Mouse (Mus musculus) heart, postnatal 0 days (tissue): ENCODE measurements around the gene Hdac7. TPM values are rescaled to one million over a fixed set of nuclear protein-coding genes. Genes with fewer than 3 reads are reported as not detected.

ENCODE experiments used
- ATAC-seq: fragments of 200-750 bp; cut with Nextera tagmentation; 2 replicates; pipeline ENCODE4 v1.8.0; 2017; ENCODE audit warnings: low read depth, moderate number of reproducible peaks, moderate library complexity; ENCODE audit not compliant: insufficient read depth
- DNase-seq: peaks from one replicate; pipeline ENCODE4 v3.0.0-alpha.2; 2016; ENCODE audit warnings: low spot score
- H3K27ac ChIP-seq: fragments of 300-500 bp; sonication (generic); 2 replicates; pipeline ENCODE4 v1.5.1; 2014; ENCODE audit warnings: low read depth, mild to moderate bottlenecking
- H3K27me3 ChIP-seq: fragments of 300-500 bp; sonication (generic); 2 replicates; pipeline ENCODE4 v1.6.1; 2014; ENCODE audit warnings: low read length, mixed read lengths; ENCODE audit not compliant: control insufficient read depth, insufficient read depth
- H3K36me3 ChIP-seq: fragments of 300-500 bp; sonication (generic); replicated peaks from 2 replicates; pipeline ENCODE4 v1.6.1; 2014; ENCODE audit warnings: low read length, mixed read lengths; ENCODE audit not compliant: control insufficient read depth, insufficient read depth
- H3K4me1 ChIP-seq: fragments of 300-500 bp; sonication (generic); 2 replicates; pipeline ENCODE4 v1.6.1; 2014; ENCODE audit warnings: antibody characterized with exemption; ENCODE audit not compliant: control insufficient read depth, insufficient read depth
- H3K4me2 ChIP-seq: fragments of 300-500 bp; sonication (generic); 2 replicates; pipeline ENCODE4 v1.6.1; 2014; ENCODE audit warnings: low read depth, mild to moderate bottlenecking, low read length, moderate library complexity
- H3K4me3 ChIP-seq: fragments of 300-500 bp; sonication (generic); 2 replicates; pipeline ENCODE4 v1.5.1; 2014; ENCODE audit warnings: low read depth, low read length
- H3K9ac ChIP-seq: fragments of 300-500 bp; sonication (generic); replicated peaks from 2 replicates; pipeline ENCODE4 v1.6.1; 2014; ENCODE audit warnings: low read depth, low read length, mixed read lengths
- H3K9me3 ChIP-seq: fragments of 300-500 bp; sonication (generic); replicated peaks from 2 replicates; pipeline ENCODE4 v1.6.1; 2016; ENCODE audit warnings: low read length; ENCODE audit not compliant: control insufficient read depth
- CTCF ChIP-seq: IDR thresholded peaks from 2 replicates; pipeline ENCODE4 v1.5.1; 2016; ENCODE audit warnings: antibody characterized with exemption, control low read depth, low read depth
- EP300 ChIP-seq: IDR thresholded peaks from 2 replicates; pipeline ENCODE4 v1.6.1; 2016; ENCODE audit warnings: antibody characterized with exemption, low read depth
- WGBS: fragments of 180-500 bp; shearing (Covaris S2); extraction: QIAGEN DNeasy Blood & Tissue Kit; methylation state at CpG from one replicate; pipeline ENCODE4 v1.1.7; 2014; 5-methylcytosine and 5-hydroxymethylcytosine counted together
- polyA plus RNA-seq: library from polyadenylated mRNA; unstranded; fragments of >200 nt; fragmentation: Nextera tagmentation; extraction: Ambion mirVana; gene quantifications from 2 replicates; pipeline ENCODE4 v1.2.1, GENCODE M21; 2015
- total RNA-seq: library from RNA; depleted of rRNA; stranded (reverse); fragments of >200 nt; gene quantifications from 2 replicates; pipeline ENCODE4 v1.2.3, GENCODE M21; 2014; ENCODE audit warnings: low replicate concordance; rRNA removed

Gene Hdac7
- total and polyA plus RNA-seq, 2 experiments from 2014 or later = 15.6 to 34.4 TPM

DNA sequence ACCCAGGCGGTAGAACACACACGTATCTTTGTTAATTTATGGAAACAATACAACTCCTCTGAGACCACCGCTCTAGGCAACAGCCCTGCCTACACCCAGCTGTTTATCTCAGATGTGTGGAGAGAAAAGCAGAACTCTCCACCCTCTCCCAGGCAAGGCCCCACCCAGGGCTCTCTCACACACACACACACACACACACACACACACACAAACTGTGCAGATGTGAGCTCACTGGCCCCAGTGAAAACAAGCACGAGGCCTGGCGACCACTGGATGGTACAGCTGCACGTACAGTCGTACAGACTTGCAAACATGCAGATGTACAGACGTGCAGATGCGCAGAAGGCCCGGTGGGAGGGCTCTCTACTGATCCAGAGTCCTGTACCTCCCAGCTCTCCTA is 99.4 kb downstream of the Hdac7 start:
- Histone ChIP-seq H3K4me2 (peak overlapping the region; percentile 7; the same call in 1 of the 2 replicates), H3K9me3 (no peaks in the 10 kb centered on the region), H3K27me3 (no peaks in the 10 kb centered on the region), H3K4me3 (no peak overlapping the region), H3K36me3 (peaks cover 12% of the 10 kb centered on the region), H3K27ac (peak overlapping the region; percentile 58), H3K9ac (0 out of 2 replicates have a peak overlapping the region, but pooled peaks have one; percentile 4), H3K4me1 (peaks cover 28% of the 10 kb centered on the region)
- TF ChIP-seq CTCF = no peak
- 62% methylated on average over 10 of the region's 10 CpGs for WGBS
- peak; percentile 78 for DNase-seq
- ATAC-seq = 0 out of 2 replicates have a peak, but pooled peaks have one; percentile 12

DNA sequence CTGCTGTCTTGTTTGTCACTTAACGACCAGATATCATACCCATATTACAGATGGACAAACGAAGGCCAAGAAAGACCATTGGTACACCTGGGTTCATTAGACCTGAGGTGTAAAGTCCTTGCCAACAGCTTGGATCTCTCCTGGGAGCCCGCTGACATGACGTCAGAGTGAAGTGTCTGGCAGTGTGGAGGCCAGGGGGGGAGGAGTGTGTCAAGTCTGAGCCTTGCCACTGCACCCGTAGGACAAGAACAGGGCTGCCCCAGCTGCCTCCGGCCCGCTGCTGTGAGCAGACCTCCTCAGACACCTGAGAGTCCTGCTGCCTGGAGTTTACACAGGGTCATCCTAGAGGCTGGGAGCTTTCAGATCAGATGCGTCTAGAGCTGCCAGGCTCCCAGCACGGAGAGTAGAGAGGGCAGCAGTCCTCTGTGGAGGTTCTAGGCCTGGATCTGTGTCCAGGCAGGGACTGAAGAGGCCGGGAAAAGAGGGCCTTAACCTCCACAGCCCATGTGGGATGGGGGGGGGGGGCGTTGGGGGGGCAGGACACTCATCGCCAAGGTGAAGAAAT is 100.3 kb downstream of the Hdac7 start:
- H3K4me3 ChIP-seq = no peak overlapping the region
- no peaks in the 10 kb centered on the region for H3K9me3 ChIP-seq
- no peak overlapping the region for H3K27ac ChIP-seq
- H3K4me2 ChIP-seq = no peak overlapping the region
- 64% methylated on average over 10 of the region's 12 CpGs for WGBS
- no peak overlapping the region for H3K9ac ChIP-seq
- TF ChIP-seq CTCF (no peak), EP300 (no peak)
- DNase-seq (no peak), ATAC-seq (no peak)
- peaks cover 20% of the 10 kb centered on the region for H3K4me1 ChIP-seq
- H3K36me3 ChIP-seq = peaks cover 9% of the 10 kb centered on the region
- no peaks in the 10 kb centered on the region for H3K27me3 ChIP-seq

DNA sequence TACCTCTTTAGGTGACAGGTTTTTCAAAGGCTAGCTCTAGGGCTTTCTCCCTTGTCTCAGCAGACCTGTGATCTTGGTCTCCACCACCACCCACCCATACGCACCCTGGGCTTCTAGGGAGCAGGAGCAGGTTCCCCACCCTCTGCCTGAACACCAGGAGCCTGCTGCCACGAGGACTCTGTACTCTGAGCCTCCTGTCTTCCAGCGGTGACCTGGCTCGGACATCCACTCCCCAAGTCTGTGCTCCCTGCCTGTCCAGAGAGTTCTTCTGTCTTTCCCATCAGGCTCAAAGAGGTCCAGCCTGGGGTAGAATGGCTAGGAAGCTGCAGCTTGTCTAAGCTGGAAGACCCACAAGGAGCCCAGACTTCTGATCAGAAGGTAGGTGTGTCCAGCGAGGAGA is 101.1 kb downstream of the Hdac7 start:
- WGBS = 88% methylated on average over 5 of the region's 5 CpGs
- Histone ChIP-seq H3K4me1 (peaks cover 20% of the 10 kb centered on the region), H3K9ac (no peak overlapping the region), H3K27me3 (no peaks in the 10 kb centered on the region), H3K4me2 (no peak overlapping the region), H3K9me3 (no peaks in the 10 kb centered on the region), H3K27ac (no peak overlapping the region), H3K36me3 (peaks cover 9% of the 10 kb centered on the region), H3K4me3 (no peak overlapping the region)
- DNase-seq (no peak), ATAC-seq (no peak)
- TF ChIP-seq EP300 (no peak), CTCF (no peak)

Other genes with a start within 250 kb of the Hdac7 start
- 14.7 and 23.0 TPM in 2 replicates for gene Rpap3, start 138.7 kb downstream of the Hdac7 start, total RNA-seq
- 18.5 and 19.5 TPM in 2 replicates for gene Rpap3, start 138.7 kb downstream of the Hdac7 start, polyA plus RNA-seq
- 0.95 and 1.3 TPM in 2 replicates for gene Endou, start 113.2 kb downstream of the Hdac7 start, total RNA-seq
- 5.1 and 5.6 TPM in 2 replicates for gene Endou, start 113.2 kb downstream of the Hdac7 start, polyA plus RNA-seq
- gene Rapgef3, start 76.5 kb downstream of the Hdac7 start, total RNA-seq = 51.6 and 57.8 TPM in 2 replicates
- gene Rapgef3, start 76.5 kb downstream of the Hdac7 start, polyA plus RNA-seq = 15.5 and 17.6 TPM in 2 replicates
- 56.5 and 76.1 TPM in 2 replicates for gene Slc48a1, start 66.0 kb downstream of the Hdac7 start, total RNA-seq
- 90.9 and 92.1 TPM in 2 replicates for gene Slc48a1, start 66.0 kb downstream of the Hdac7 start, polyA plus RNA-seq
- gene Vdr, start 66.1 kb upstream of the Hdac7 start, total RNA-seq = 0.15 and 1.7 TPM in 2 replicates
- gene Vdr, start 66.1 kb upstream of the Hdac7 start, polyA plus RNA-seq = 1.3 and 2.6 TPM in 2 replicates
- gene Tmem106c, start 119.7 kb upstream of the Hdac7 start, total RNA-seq = 20.3 and 94.1 TPM in 2 replicates
- gene Tmem106c, start 119.7 kb upstream of the Hdac7 start, polyA plus RNA-seq = 33.1 and 34.3 TPM in 2 replicates
- 0.38 and 0.66 TPM in 2 replicates for gene Col2a1, start 160.2 kb upstream of the Hdac7 start, total RNA-seq
- 0.18 and 0.22 TPM in 2 replicates for gene Col2a1, start 160.2 kb upstream of the Hdac7 start, polyA plus RNA-seq
- gene Pfkm, start 248.1 kb upstream of the Hdac7 start, total RNA-seq = 216 and 219 TPM in 2 replicates
- gene Pfkm, start 248.1 kb upstream of the Hdac7 start, polyA plus RNA-seq = 205 and 213 TPM in 2 replicates
- 13.3 and 16.7 TPM in 2 replicates for gene Senp1, start 249.2 kb upstream of the Hdac7 start, total RNA-seq
- gene Senp1, start 249.2 kb upstream of the Hdac7 start, polyA plus RNA-seq = 8.0 and 10.1 TPM in 2 replicates